Mouse (Mus musculus) intestine, embryonic 15.5 days (tissue): Measurements from ENCODE around the gene Tradd. TPM values are rescaled to one million over a fixed set of nuclear protein-coding genes. Genes with fewer than 3 reads are reported as not detected.

Experiments used
- ATAC-seq: fragments of 200-750 bp; cut with Nextera tagmentation; 2 replicates; pipeline ENCODE4 v1.8.0; 2017; ENCODE audit warnings: moderate TSS enrichment, moderate library complexity
- H3K27ac ChIP-seq: fragments of 300-500 bp; sonication (generic); 2 replicates; pipeline ENCODE4 v1.5.1; 2015; ENCODE audit warnings: mild to moderate bottlenecking, inconsistent platforms
- H3K27me3 ChIP-seq: fragments of 300-500 bp; sonication (generic); replicated peaks from 2 replicates; pipeline ENCODE4 v1.6.1; 2015; ENCODE audit warnings: inconsistent platforms
- H3K36me3 ChIP-seq: fragments of 300-500 bp; sonication (generic); 2 replicates; pipeline ENCODE4 v1.6.1; 2015; ENCODE audit warnings: inconsistent platforms
- H3K4me1 ChIP-seq: fragments of 300-500 bp; sonication (generic); replicated peaks from 2 replicates; pipeline ENCODE4 v1.6.1; 2015; ENCODE audit warnings: inconsistent platforms
- H3K4me2 ChIP-seq: fragments of 300-500 bp; sonication (generic); replicated peaks from 2 replicates; pipeline ENCODE4 v1.6.1; 2015; ENCODE audit warnings: mild to moderate bottlenecking, inconsistent platforms
- H3K4me3 ChIP-seq: fragments of 300-500 bp; sonication (generic); replicated peaks from 2 replicates; pipeline ENCODE4 v1.5.1; 2015; ENCODE audit warnings: inconsistent platforms
- H3K9ac ChIP-seq: fragments of 300-500 bp; sonication (generic); 2 replicates; pipeline ENCODE4 v1.6.1; 2015; ENCODE audit warnings: inconsistent platforms
- H3K9me3 ChIP-seq: fragments of 300-500 bp; sonication (generic); 2 replicates; pipeline ENCODE4 v1.6.1; 2016; ENCODE audit warnings: inconsistent platforms
- WGBS: fragments of 180-500 bp; shearing (Covaris S2); methylation state at CpG from one replicate; pipeline ENCODE4 v1.1.7; 2015; 5-methylcytosine and 5-hydroxymethylcytosine counted together
- polyA plus RNA-seq: library from polyadenylated mRNA; unstranded; fragments of >200 nt; fragmentation: Nextera tagmentation; extraction: Ambion mirVana; gene quantifications from 2 replicates; pipeline ENCODE4 v1.2.1, GENCODE M21; 2015

Gene Tradd
- polyA plus RNA-seq, 1 experiment from 2014 or later: 39.2 TPM

DNA sequence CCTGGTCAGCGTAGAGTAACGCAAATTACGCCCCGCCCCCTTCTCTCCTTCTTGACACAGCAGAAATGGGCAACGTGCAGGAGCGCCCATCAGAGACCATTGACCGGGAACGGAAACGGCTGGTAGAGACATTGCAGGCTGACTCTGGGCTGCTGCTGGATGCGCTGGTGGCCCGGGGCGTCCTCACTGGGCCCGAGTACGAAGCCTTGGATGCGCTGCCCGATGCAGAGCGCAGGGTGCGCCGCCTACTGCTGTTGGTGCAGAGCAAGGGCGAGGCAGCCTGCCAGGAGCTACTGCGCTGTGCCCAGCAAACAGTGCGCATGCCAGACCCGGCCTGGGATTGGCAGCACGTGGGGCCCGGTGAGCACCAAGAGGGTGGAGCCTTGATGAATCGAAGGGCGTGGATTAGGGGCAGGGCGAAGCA, 14.5 kb upstream of the Tradd start:
- peak; percentile 63 for ATAC-seq

DNA sequence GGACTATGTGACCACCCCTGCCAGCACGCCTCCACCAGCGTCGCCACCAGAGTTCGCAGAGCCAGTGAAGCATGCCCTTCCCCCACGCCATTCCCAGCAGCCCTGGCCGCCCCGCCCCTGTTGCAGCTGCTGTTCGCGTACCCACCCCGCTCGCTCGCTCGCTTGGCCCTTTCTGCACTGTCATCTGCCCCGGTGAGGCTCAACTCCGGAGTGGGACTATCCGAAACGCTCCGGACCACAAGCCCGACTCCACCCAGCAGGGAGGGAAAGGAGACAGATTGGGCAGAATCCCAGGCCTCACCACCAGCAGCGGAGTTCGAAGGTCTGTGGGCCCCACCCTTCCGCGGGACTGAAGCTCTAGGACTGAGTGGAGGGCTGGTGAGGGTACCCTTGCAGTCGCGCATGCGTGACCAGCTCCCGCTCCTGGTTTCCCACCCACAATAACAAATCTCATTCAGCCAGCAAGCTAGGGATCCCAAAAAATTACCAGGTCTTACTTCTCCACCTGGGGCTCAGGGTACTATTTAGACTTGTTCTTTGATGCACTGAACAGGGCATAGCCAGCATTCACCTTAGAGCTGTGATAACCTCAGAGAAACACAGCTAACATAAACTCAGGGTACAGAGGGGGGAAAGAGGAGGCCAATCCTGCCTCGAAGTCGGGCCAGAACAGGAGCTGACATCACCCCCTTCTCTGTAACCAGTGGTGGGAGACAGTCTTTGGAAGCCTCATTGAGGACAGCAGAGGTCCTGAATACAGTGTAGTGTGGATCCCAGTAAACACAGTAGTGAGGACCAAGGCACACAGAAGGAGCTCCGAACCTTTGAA, 12.1 kb upstream of the Tradd start:
- H3K4me1 ChIP-seq: peaks cover 22% of the 10 kb centered on the region
- peaks cover 76% of the 10 kb centered on the region for H3K27me3 ChIP-seq
- H3K4me2 ChIP-seq: peak overlapping the region; percentile 84
- no peaks in the 10 kb centered on the region for H3K9me3 ChIP-seq
- peak overlapping the region; percentile 43 for H3K4me3 ChIP-seq
- peak; percentile 67 for ATAC-seq
- H3K27ac ChIP-seq: no peak overlapping the region
- no peaks in the 10 kb centered on the region for H3K36me3 ChIP-seq
- 3% methylated on average over 30 of the region's 30 CpGs for WGBS
- H3K9ac ChIP-seq: peak overlapping the region; percentile 38

More for the DNA sequence above, 14.5 kb upstream of the Tradd start:
- Histone ChIP-seq H3K4me3 (peak overlapping the region; percentile 15), H3K9ac (no peak overlapping the region), H3K4me1 (peaks cover 22% of the 10 kb centered on the region), H3K9me3 (no peaks in the 10 kb centered on the region), H3K36me3 (no peaks in the 10 kb centered on the region), H3K4me2 (peak overlapping the region; percentile 63), H3K27ac (no peak overlapping the region), H3K27me3 (peaks cover 59% of the 10 kb centered on the region)
- 3% methylated on average over 28 of the region's 28 CpGs for WGBS

DNA sequence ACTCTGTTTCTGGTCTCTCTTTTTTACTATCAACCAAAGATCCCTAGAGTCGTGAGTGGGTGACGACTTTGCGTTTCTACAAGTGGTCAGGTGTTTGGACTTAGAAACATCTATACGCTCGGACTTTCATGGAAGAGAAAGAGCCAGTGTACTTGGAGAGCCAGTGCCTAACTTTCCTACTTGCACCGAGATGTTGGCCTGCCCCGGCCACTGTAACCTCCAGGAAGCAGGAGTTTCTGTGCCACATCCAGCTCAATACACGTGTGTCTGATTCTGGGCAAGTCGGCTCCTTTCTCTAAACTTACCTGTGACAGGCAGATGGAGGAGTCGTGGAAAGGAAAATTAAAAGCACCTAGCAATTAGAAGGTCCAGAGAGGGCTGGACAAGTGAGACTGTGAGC, 11.4 kb upstream of the Tradd start, which contains the start of gene Nol3:
TSS of gene Nol3 (plus strand) at position 301 of the 400 bp plus-strand sequence.
- H3K4me1 ChIP-seq: peaks cover 24% of the 10 kb centered on the region
- peak within 1 kb of the TSS; percentile 38 for H3K9ac ChIP-seq
- H3K36me3 ChIP-seq: no peaks in the 10 kb centered on the region
- H3K4me2 ChIP-seq: peak within 1 kb of the TSS; percentile 84
- ATAC-seq: no peak; the same call in 1 of the 2 replicates
- no peak within 1 kb of the TSS for H3K27ac ChIP-seq
- H3K27me3 ChIP-seq: peaks cover 83% of the 10 kb centered on the region
- WGBS: 5% methylated on average over 10 of the region's 10 CpGs
- no peaks in the 10 kb centered on the region for H3K9me3 ChIP-seq
- peak within 1 kb of the TSS; percentile 43 for H3K4me3 ChIP-seq

DNA sequence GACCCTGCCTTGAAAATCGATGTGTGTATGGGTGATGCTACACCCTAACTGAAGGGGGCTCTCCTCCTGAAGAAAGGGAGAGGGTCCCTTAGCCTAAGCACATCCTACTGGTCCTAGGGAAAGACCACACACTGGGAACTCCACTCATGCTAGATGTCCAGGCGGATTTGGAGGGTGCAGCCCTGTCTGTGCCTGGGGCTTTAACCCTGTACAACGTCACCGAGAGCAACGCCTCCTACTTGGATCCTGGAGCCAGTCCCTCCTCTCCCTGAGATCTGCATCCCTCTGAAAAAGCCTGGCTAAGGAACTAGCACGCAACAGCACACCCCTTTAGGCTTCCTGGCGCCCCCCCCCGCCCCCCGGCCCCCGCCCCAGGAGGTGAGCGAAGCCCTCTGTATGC, 11.0 kb upstream of the Tradd start:
- peaks cover 87% of the 10 kb centered on the region for H3K27me3 ChIP-seq
- no peaks in the 10 kb centered on the region for H3K36me3 ChIP-seq
- H3K27ac ChIP-seq: no peak overlapping the region
- ATAC-seq: no peak
- H3K9ac ChIP-seq: no peak overlapping the region
- H3K4me2 ChIP-seq: peak overlapping the region; percentile 84
- no peaks in the 10 kb centered on the region for H3K9me3 ChIP-seq
- peak overlapping the region; percentile 43; the same call in 1 of the 2 replicates for H3K4me3 ChIP-seq
- H3K4me1 ChIP-seq: peaks cover 29% of the 10 kb centered on the region
- 10% methylated on average over 11 of the region's 11 CpGs for WGBS

- Histone ChIP-seq H3K4me3 (0 out of 2 replicates have a peak overlapping the region, but pooled peaks have one; percentile 6), H3K4me2 (peak overlapping the region; percentile 31)
These were observed 6.4 kb upstream of the Tradd start for GRCm38 (mm10) chr8:105270916-105271186.

DNA sequence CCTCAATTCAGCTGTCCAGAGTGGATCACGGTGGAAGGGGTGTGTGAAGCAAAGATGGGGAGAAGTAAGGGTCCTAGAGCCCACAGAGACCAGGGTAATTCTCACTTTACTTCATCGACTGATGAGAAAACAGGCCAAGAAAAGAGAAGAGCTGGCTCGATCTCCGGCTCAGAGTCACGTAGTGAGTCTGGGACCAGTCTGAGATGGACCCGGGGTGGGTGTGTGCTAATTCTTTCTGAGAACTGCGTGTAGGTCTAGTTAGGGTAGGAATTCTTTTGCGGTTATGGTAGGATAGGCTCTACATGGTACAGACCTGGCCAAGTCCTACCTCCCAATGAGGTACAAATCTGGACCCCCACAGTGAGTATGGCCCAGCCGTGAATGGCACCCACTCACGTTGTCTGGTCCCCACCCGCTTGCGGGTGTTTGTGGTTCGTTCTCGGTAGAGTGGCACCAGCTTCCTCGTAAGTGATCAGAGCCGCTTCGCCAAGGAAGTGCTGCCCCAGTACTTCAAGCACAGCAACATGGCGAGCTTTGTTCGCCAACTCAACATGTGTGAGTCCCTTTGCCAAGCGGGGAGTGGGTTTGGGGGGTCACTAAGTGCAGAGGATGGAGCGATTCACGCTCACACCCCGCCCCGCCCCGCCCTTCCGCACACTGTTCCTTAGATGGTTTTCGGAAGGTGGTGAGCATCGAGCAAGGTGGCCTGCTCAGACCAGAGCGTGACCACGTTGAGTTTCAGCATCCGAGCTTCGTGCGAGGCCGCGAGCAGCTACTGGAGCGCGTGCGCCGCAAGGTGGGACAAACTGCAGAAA, 5.9 kb upstream of the Tradd start:
- ATAC-seq: no peak
- peaks cover 31% of the 10 kb centered on the region for H3K4me1 ChIP-seq
- H3K27ac ChIP-seq: no peak overlapping the region
- H3K9ac ChIP-seq: peak overlapping the region; percentile 40
- H3K36me3 ChIP-seq: no peaks in the 10 kb centered on the region
- H3K4me2 ChIP-seq: peak overlapping the region; percentile 90
- 4% methylated on average over 39 of the region's 39 CpGs for WGBS
- H3K27me3 ChIP-seq: peaks cover 77% of the 10 kb centered on the region
- peak overlapping the region; percentile 41 for H3K4me3 ChIP-seq
- no peaks in the 10 kb centered on the region for H3K9me3 ChIP-seq

More at GRCm38 (mm10) chr8:105270916-105271186, 6.4 kb upstream of the Tradd start:
- Histone ChIP-seq H3K9ac (no peak overlapping the region), H3K27me3 (peaks cover 82% of the 10 kb centered on the region), H3K27ac (no peak overlapping the region), H3K36me3 (no peaks in the 10 kb centered on the region), H3K9me3 (no peaks in the 10 kb centered on the region), H3K4me1 (peaks cover 36% of the 10 kb centered on the region)
- no peak for ATAC-seq
- under 1% methylated on average over 11 of the region's 11 CpGs for WGBS

DNA sequence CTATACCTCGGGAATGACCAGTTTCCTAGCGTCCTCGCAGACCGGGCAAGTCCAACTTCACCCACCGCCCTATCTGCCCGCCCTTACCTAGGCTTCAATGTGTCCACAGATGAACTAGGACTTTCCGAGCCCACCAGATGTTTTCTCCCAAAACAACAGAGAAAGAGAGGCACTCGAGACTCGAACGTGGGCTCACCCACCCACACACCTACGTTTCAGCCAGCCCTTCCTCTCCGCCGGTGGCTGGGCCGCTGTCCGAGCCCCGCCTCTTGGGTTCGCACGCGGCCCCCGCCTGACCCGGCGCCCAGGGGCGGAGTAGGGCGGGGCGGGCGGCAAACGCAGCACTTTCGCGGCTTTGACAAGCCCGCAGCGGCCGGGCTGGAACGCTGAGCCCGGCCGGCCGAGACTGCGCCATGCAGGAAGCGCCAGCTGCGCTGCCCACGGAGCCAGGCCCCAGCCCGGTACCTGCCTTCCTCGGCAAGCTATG, 5.1 kb upstream of the Tradd start, which contains the start of gene Hsf4:
TSS of gene Hsf4 (plus strand) at position 341 of the 487 bp plus-strand sequence.
- 2% methylated on average over 42 of the region's 42 CpGs for WGBS
- Histone ChIP-seq H3K9me3 (no peaks in the 10 kb centered on the region), H3K4me3 (peak within 1 kb of the TSS; percentile 41), H3K27ac (no peak within 1 kb of the TSS), H3K36me3 (no peaks in the 10 kb centered on the region), H3K4me2 (peak within 1 kb of the TSS; percentile 90), H3K9ac (peak within 1 kb of the TSS; percentile 40), H3K27me3 (peaks cover 68% of the 10 kb centered on the region), H3K4me1 (peaks cover 34% of the 10 kb centered on the region)
- peak; percentile 57 for ATAC-seq

DNA sequence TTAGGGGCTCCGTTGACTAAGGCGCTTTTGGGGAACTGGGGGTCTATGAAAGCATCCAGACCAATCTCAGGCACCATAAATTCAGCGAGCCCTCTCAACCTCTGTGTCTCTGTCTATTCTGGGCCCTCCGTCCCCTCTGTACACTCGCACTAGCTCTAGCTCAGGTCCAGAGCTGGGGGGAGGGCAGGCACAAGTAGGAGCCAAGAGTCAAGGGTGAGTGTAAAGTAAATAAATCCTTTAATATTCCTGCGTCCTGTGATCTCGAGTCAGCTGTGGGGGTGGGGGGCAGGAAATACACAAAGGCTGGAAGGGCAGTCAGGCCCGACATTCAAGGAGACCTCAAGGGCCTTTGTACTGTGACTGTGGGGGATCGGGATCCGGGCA, 4.7 kb upstream of the Tradd start:
- peak overlapping the region; percentile 17 for H3K9ac ChIP-seq
- H3K4me1 ChIP-seq: peaks cover 34% of the 10 kb centered on the region
- ATAC-seq: 0 out of 2 replicates have a peak, but pooled peaks have one; percentile 9
- peak overlapping the region; percentile 90 for H3K4me2 ChIP-seq
- no peaks in the 10 kb centered on the region for H3K9me3 ChIP-seq
- H3K27me3 ChIP-seq: peaks cover 64% of the 10 kb centered on the region
- no peaks in the 10 kb centered on the region for H3K36me3 ChIP-seq
- WGBS: 7% methylated on average over 10 of the region's 10 CpGs
- no peak overlapping the region for H3K27ac ChIP-seq
- H3K4me3 ChIP-seq: peak overlapping the region; percentile 41

- Histone ChIP-seq H3K4me2 (peak overlapping the region; percentile 90), H3K9me3 (no peaks in the 10 kb centered on the region), H3K4me1 (peaks cover 34% of the 10 kb centered on the region), H3K4me3 (peak overlapping the region; percentile 41), H3K27me3 (peaks cover 60% of the 10 kb centered on the region), H3K27ac (no peak overlapping the region), H3K9ac (peak overlapping the region; percentile 17), H3K36me3 (no peaks in the 10 kb centered on the region)
- 3% methylated on average over 65 of the region's 65 CpGs for WGBS
- ATAC-seq: peak; percentile 11; the same call in 1 of the 2 replicates
These were observed 4.1 kb upstream of the Tradd start for GRCm38 (mm10) chr8:105268342-105269074.

DNA sequence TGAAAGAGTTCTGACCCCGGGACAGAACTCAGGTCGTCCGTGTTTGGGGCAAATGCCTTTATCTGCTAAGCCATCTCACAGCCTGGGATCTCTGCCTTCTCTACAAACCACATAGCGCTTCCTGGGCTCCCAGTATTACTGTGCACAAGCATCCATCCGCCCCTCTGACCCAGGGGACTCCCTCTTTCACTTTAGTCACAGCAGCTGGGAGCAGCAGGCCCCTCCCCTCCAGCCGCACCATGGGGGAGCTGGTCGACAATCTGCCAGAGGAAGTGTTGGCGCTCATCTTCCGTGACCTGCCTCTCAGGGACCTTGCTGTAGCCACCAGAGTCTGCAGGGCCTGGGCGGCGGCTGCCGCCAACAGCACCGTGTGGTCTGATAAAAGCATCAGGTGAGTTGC, 2.4 kb upstream of the Tradd start:
- 42% methylated on average over 13 of the region's 13 CpGs for WGBS
- peaks cover 36% of the 10 kb centered on the region for H3K4me1 ChIP-seq
- H3K9ac ChIP-seq: no peak overlapping the region
- peaks cover 49% of the 10 kb centered on the region for H3K27me3 ChIP-seq
- H3K27ac ChIP-seq: no peak overlapping the region
- H3K4me2 ChIP-seq: no peak overlapping the region
- H3K36me3 ChIP-seq: no peaks in the 10 kb centered on the region
- H3K4me3 ChIP-seq: no peak overlapping the region
- ATAC-seq: no peak
- no peaks in the 10 kb centered on the region for H3K9me3 ChIP-seq

GRCm38 (mm10) chr8:105265128-105265527, 719 bp upstream of the Tradd start:
- Histone ChIP-seq H3K4me2 (peak overlapping the region; percentile 78), H3K4me1 (peaks cover 28% of the 10 kb centered on the region), H3K9ac (peak overlapping the region; percentile 31; the same call in 1 of the 2 replicates), H3K36me3 (no peaks in the 10 kb centered on the region), H3K9me3 (no peaks in the 10 kb centered on the region), H3K4me3 (peak overlapping the region; percentile 63), H3K27me3 (peaks cover 36% of the 10 kb centered on the region), H3K27ac (no peak overlapping the region)
- WGBS: 8% methylated on average over 10 of the region's 10 CpGs
- peak; percentile 23 for ATAC-seq
